Mouse (Mus musculus) adrenal gland (tissue): ENCODE results near the gene Tmem63b.

ENCODE experiments used
- intact Hi-C: fragments of 180-260 bp; cut with DNase I; formaldehyde crosslinking; loops from one replicate; pipeline ENCODE4 v1.15.1; 2025
- long read RNA-seq, 2 experiments: library from polyadenylated mRNA; unstranded; transcript quantifications; one replicate each; pipeline ENCODE4 v2.0.0; 2020; ENCODE audit warnings: borderline replicate concordance in 1 of 2; ENCODE audit not compliant: insufficient replicate concordance in 1 of 2

The Tmem63b gene
- long read RNA-seq, experiment 1, transcript Tmem63b-201 (24 exons, 3,284 nt) = major isoform, 7 of 17 reads
- long read RNA-seq, experiment 1, partial matches to known transcripts = 6 of 17 reads
- long read RNA-seq, experiment 1, other reads (novel, unspliced or antisense) = 4 of 17 reads
- long read RNA-seq, experiment 2, transcript Tmem63b-201 (24 exons, 3,284 nt) = major isoform, 5 of 10 reads
- long read RNA-seq, experiment 2, partial matches to known transcripts = 3 of 10 reads
- long read RNA-seq, experiment 2, other reads (novel, unspliced or antisense) = 2 of 10 reads

DNA sequence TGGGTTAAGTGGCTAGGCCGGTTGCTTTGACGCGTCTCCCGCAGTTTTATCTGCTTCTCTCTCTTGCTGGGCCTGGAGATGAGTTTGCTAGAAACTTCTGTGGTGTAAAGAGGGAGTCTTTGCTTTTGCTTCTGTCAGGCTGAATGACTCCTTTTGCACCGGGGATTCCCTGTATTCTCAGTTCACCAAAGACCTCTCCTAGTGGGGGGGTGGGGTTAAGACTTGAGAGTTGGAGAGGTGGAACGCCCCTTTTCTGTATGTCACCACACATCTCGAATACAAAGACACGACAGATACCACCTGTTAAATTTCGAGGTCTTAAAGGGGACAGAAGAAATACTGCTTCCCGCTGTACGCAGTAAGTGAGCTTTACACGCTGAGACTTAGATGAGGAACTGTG is at the start of gene Tmem63b:
TSS of gene Tmem63b (minus strand) at position 190 of the 400 bp plus-strand sequence.
- intact Hi-C loops = no loop called here

- intact Hi-C loops = loop anchor here (2.0 kb wide), 1 partner anchor 297 kb away; the partner anchor contains the start of gene Vegfa
Observed at GRCm38 (mm10) chr17:45735382-45736310, 48.9 kb upstream of the Tmem63b start.

GRCm38 (mm10) chr17:45734881-45735280 is 48.2 kb upstream of the Tmem63b start:
- intact Hi-C loops = loop anchor here (2.0 to 5.0 kb wide), 4 partner anchors 107 to 432 kb away; partner anchors contain the start of gene Vegfa

- intact Hi-C loops = loop anchor here (2.0 to 5.0 kb wide), 4 partner anchors 108 to 433 kb away; partner anchors contain the start of gene Vegfa
Observed at GRCm38 (mm10) chr17:45734333-45734732, 47.6 kb upstream of the Tmem63b start.

DNA sequence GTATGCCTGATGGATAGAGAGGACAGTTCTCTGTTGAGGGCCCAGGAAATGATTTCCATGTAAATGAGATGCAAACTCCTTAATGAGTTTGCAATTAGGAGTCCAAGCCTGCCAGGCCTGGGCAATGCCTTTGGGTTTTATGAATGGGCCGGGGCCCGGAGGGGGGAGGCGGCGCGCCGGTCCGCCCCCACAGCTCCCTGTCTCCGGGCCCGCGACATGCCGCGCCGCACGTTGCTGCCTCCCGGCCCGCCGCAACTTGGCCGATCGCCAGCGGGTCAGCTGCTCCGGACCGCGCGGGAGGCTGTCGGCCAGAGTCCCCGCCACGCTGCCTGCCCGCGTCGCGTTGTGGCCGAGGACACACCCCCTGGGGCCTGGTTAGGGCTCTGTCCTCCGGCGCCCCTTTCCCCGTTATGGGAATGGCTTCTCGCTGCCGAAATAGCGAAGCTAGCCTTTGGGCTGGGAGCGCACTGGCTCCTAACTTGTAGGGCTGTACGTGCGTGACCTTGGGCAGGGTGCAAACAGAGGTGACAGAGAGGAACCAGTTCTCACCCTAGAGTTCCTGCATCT is 47.1 kb upstream of the Tmem63b start, which contains the start of gene 1600014C23Rik:
TSS of gene 1600014C23Rik (minus strand) at position 110 of the 567 bp plus-strand sequence.
- intact Hi-C loops = loop anchor here (2.0 to 5.0 kb wide), 4 partner anchors 108 to 433 kb away; partner anchors contain the start of gene Vegfa

- intact Hi-C loops = loop anchor here (5.0 kb wide), 3 partner anchors 109 to 434 kb away; no protein-coding TSS in a partner anchor
Observed at GRCm38 (mm10) chr17:45733038-45733734, 46.5 kb upstream of the Tmem63b start.

- intact Hi-C loops = loop anchor here (5.0 kb wide), 3 partner anchors 111 to 436 kb away; no protein-coding TSS in a partner anchor
Observed at GRCm38 (mm10) chr17:45731172-45731864, 44.6 kb upstream of the Tmem63b start.

DNA sequence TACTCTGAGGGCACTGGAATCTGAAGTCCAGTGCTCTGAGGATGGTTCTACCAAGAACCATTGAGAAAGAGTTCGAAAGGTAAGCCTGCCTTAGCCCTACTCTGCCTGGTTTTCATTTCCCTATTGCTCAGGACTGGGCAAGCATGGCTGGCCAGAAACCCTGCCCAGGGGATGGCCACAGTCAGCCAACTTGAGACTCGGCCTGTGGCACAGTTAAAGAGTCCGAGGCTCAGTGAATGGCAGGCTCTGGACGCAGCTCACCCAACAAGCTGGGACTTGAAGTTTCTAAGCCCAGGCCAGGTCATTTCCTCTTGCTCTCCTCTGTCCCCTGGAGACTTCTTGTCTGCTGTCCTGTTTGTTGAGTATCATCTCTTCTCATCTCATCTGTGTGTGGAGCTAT is 44.0 kb upstream of the Tmem63b start:
- intact Hi-C loops = loop anchor here (5.0 kb wide), 3 partner anchors 112 to 437 kb away; no protein-coding TSS in a partner anchor

DNA sequence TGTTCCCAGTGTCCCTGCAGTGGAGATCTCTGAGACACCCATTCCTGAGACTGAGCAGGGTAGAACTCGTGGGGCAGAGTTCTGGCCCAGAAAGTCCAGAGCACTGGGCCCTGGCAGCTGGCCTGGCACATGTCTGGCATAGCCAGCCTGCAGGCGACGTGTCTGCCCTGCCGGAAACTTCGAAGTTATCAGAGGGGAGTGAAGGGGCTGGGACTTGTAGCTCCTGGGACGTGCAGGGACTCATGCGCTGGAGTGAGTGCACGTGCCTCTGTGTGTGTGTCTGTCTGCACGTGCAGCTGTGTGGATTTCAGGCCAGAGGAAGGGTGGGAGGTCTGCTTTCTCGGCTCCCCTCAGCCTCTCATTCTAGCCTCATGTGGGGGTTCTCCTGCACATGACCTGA is 42.7 kb upstream of the Tmem63b start:
- intact Hi-C loops = no loop called here

DNA sequence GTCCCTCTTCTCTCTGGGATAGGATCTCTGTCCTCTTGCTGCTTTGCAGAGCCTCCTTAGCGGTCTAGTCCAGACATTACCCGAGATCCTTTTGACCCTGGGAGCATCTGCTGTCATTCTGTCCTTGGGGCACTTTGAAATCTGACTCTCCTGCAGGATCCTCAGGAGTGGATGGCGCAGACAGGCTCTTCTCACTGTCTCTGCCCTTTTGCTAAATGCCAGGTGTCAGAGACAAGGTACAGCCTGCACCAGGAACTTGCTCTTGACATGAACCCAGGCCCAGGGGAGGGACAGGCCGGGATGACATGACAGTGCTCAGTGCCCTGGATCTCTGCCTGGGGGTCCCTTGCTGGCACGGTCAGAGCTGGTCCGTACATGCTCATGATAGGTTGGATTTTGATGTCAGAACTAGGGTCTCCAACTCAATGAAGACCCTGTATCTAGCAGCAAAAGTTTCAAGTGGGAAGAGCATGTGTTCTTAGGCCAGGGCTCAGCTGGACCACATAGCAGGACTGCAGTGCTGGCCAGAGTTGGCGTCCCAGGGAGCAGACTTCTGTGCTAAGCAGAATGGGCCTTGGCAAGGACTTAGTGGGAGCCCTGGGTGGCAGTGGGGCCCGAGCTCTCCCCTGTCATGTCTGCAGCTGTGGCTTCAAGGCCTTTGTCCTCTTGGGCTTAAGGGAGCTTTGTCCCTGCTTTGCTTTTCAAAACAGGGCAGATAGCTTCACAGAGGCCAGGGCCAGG is 41.4 kb upstream of the Tmem63b start:
- intact Hi-C loops = no loop called here

- intact Hi-C loops = no loop called here
Observed at GRCm38 (mm10) chr17:45727481-45727880, 40.8 kb upstream of the Tmem63b start.

- intact Hi-C loops = no loop called here
Observed at GRCm38 (mm10) chr17:45726249-45726648, 39.5 kb upstream of the Tmem63b start.

DNA sequence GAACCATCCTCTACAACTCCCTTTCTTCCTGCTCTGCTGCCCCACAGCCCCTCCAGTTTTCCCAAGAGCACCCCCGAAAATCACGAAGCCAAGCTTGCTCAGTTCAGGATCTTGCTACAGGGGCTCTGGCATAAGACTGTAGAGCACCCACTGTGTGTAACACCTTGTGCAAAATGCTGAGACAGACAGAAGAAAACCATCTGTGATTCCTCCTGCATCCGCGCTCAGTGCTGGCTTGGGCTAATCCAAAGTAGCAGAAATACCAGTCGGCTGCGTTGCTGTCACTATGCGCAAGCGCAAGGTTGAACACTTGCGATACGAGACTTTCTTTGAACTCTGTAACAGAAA is 37.8 kb upstream of the Tmem63b start:
- intact Hi-C loops = no loop called here

GRCm38 (mm10) chr17:45723732-45724573 is 37.2 kb upstream of the Tmem63b start:
- intact Hi-C loops = no loop called here

DNA sequence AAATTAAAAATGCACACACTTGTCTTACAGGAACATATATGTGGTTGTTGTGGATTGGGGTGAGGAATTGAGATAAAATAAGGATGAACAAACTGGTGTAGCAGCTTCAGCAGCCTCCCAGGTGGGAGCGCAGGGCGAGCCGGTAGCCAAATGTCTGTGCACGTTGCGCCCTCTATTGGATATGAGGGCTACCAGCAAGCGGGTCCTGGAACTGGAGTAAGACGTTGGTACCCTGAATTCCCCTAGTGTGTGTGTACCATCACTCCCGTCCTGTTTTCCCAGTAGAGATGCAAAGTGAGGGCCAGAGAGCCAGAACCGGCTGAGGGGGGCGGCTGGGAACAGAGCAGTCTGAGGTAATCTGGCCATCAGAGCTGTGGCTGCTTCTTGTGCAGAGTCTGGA is 31.6 kb upstream of the Tmem63b start:
- intact Hi-C loops = loop anchor here (1.0 to 2.0 kb wide), 2 partner anchors 40 to 55 kb away; no protein-coding TSS in a partner anchor

DNA sequence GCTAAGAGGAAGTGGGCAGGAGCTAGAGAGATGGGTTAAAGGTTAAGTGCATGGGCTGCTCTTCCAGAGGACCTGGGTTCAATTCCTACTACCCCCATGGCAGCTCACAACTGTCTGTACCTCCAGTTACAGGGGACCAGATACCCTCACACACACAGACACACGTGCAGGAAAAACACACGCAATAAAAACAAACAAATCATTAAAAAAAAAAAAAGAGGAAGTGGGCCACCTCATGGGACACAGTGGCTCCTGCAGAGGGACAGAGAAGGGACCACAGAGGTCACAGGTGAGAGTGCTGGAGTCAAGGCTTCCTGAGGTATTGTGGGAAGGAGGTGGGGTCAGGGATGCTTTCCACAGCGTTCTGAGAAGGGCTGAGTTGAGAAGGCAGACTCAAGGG is 24.8 kb upstream of the Tmem63b start:
- intact Hi-C loops = no loop called here

- intact Hi-C loops = no loop called here
Observed at GRCm38 (mm10) chr17:45710407-45710806, 23.7 kb upstream of the Tmem63b start.

DNA sequence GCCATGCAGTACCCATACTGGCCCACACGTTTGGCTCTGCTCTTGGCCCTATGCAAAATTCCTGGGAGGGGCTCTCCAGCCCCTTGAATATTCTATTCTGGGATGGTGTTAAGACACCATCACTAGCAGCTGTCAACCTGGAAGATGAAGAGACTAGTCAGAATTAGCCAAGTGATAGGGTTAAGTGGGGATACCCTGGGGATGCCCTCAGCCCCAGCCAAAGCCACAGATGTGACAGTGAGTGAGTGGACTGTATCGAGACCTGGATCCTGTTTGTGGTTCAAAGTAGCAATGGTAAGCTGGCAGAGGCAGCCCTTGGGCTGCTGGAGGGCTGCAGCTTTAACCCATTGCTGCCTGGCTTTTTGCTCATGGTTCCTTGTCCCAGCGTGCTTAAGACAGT is 23.1 kb upstream of the Tmem63b start:
- intact Hi-C loops = no loop called here
